Mouse (Mus musculus) regulatory T cell (primary cell): ENCODE measurements at regions not wholly inside any gene's neighbourhood (a gene's known extent, or its start where the extent isn't known, plus 50 kb on each side); places are given as distances from the start of the nearest gene placed in this dataset.
"Not testable (repeated sequence)": the region's sequence is repeated elsewhere in the genome, so short reads cannot be mapped to it uniquely, and the experiment has no call there.

Experiments used
- in situ Hi-C: fragments of 300-600 bp; cut with MboI, MseI; formaldehyde crosslinking; loops from one replicate; pipeline ENCODE4 v1.15.1; 2025; ENCODE audit warnings: high pct_unique_total_duplicates

- in situ Hi-C loops = no loop called here
Measured at GRCm38 (mm10) chr6:31811890-31812289, 238.2 kb upstream of the 1700012A03Rik start.

GRCm38 (mm10) chr6:31810602-31811512 lies 239.2 kb upstream of the 1700012A03Rik start:
- in situ Hi-C loops = no loop called here

- in situ Hi-C loops = not testable (repeated sequence)
Measured at GRCm38 (mm10) chr6:31804468-31804867, 240.7 kb upstream of the Podxl start.

- in situ Hi-C loops = not testable (repeated sequence)
Measured at GRCm38 (mm10) chr6:31803222-31803621, 239.4 kb upstream of the Podxl start.

GRCm38 (mm10) chr6:31791547-31791946 lies 227.8 kb upstream of the Podxl start:
- in situ Hi-C loops = no loop called here

- in situ Hi-C loops = no loop called here
Measured at GRCm38 (mm10) chr6:31790906-31791305, 227.1 kb upstream of the Podxl start.

- in situ Hi-C loops = no loop called here
Measured at GRCm38 (mm10) chr6:31776841-31777240, 213.1 kb upstream of the Podxl start.

- in situ Hi-C loops = no loop called here
Measured at GRCm38 (mm10) chr6:31771916-31772315, 208.1 kb upstream of the Podxl start.

- in situ Hi-C loops = no loop called here
Measured at GRCm38 (mm10) chr6:31745589-31745988, 181.8 kb upstream of the Podxl start.

GRCm38 (mm10) chr6:31731391-31731790 lies 167.6 kb upstream of the Podxl start:
- in situ Hi-C loops = no loop called here

GRCm38 (mm10) chr6:31719614-31720013 lies 155.8 kb upstream of the Podxl start:
- in situ Hi-C loops = no loop called here

GRCm38 (mm10) chr6:31718843-31719242 lies 155.1 kb upstream of the Podxl start:
- in situ Hi-C loops = no loop called here

- in situ Hi-C loops = no loop called here
Measured at GRCm38 (mm10) chr6:31717531-31717930, 153.8 kb upstream of the Podxl start.

GRCm38 (mm10) chr6:31707256-31707655 lies 143.5 kb upstream of the Podxl start:
- in situ Hi-C loops = no loop called here

GRCm38 (mm10) chr6:31704191-31704590 lies 140.4 kb upstream of the Podxl start:
- in situ Hi-C loops = no loop called here

GRCm38 (mm10) chr6:31702931-31703330 lies 139.2 kb upstream of the Podxl start:
- in situ Hi-C loops = no loop called here

- in situ Hi-C loops = no loop called here
Measured at GRCm38 (mm10) chr6:31695885-31696284, 132.1 kb upstream of the Podxl start.

GRCm38 (mm10) chr6:31693047-31693446 lies 129.3 kb upstream of the Podxl start:
- in situ Hi-C loops = no loop called here

GRCm38 (mm10) chr6:31692024-31692423 lies 128.2 kb upstream of the Podxl start:
- in situ Hi-C loops = no loop called here

GRCm38 (mm10) chr6:31680101-31680500 lies 116.3 kb upstream of the Podxl start:
- in situ Hi-C loops = no loop called here

GRCm38 (mm10) chr6:31665671-31666486 lies 102.1 kb upstream of the Podxl start:
- in situ Hi-C loops = no loop called here

GRCm38 (mm10) chr6:31664495-31664894 lies 100.7 kb upstream of the Podxl start:
- in situ Hi-C loops = no loop called here

GRCm38 (mm10) chr6:31660778-31661177 lies 97.0 kb upstream of the Podxl start:
- in situ Hi-C loops = no loop called here
